Mouse (Mus musculus) heart, postnatal 0 days (tissue): ENCODE measurements around the gene Fxyd1. TPM values are rescaled to one million over a fixed set of nuclear protein-coding genes. Genes with fewer than 3 reads are reported as not detected.

ENCODE experiments used
- ATAC-seq: fragments of 200-750 bp; cut with Nextera tagmentation; 2 replicates; pipeline ENCODE4 v1.8.0; 2017; ENCODE audit warnings: low read depth, moderate number of reproducible peaks, moderate library complexity; ENCODE audit not compliant: insufficient read depth
- DNase-seq: peaks from one replicate; pipeline ENCODE4 v3.0.0-alpha.2; 2016; ENCODE audit warnings: low spot score
- H3K27ac ChIP-seq: fragments of 300-500 bp; sonication (generic); 2 replicates; pipeline ENCODE4 v1.5.1; 2014; ENCODE audit warnings: low read depth, mild to moderate bottlenecking
- H3K27me3 ChIP-seq: fragments of 300-500 bp; sonication (generic); 2 replicates; pipeline ENCODE4 v1.6.1; 2014; ENCODE audit warnings: low read length, mixed read lengths; ENCODE audit not compliant: control insufficient read depth, insufficient read depth
- H3K36me3 ChIP-seq: fragments of 300-500 bp; sonication (generic); replicated peaks from 2 replicates; pipeline ENCODE4 v1.6.1; 2014; ENCODE audit warnings: low read length, mixed read lengths; ENCODE audit not compliant: control insufficient read depth, insufficient read depth
- H3K4me1 ChIP-seq: fragments of 300-500 bp; sonication (generic); 2 replicates; pipeline ENCODE4 v1.6.1; 2014; ENCODE audit warnings: antibody characterized with exemption; ENCODE audit not compliant: control insufficient read depth, insufficient read depth
- H3K4me2 ChIP-seq: fragments of 300-500 bp; sonication (generic); 2 replicates; pipeline ENCODE4 v1.6.1; 2014; ENCODE audit warnings: low read depth, mild to moderate bottlenecking, low read length, moderate library complexity
- H3K4me3 ChIP-seq: fragments of 300-500 bp; sonication (generic); 2 replicates; pipeline ENCODE4 v1.5.1; 2014; ENCODE audit warnings: low read depth, low read length
- H3K9ac ChIP-seq: fragments of 300-500 bp; sonication (generic); replicated peaks from 2 replicates; pipeline ENCODE4 v1.6.1; 2014; ENCODE audit warnings: low read depth, low read length, mixed read lengths
- H3K9me3 ChIP-seq: fragments of 300-500 bp; sonication (generic); replicated peaks from 2 replicates; pipeline ENCODE4 v1.6.1; 2016; ENCODE audit warnings: low read length; ENCODE audit not compliant: control insufficient read depth
- CTCF ChIP-seq: IDR thresholded peaks from 2 replicates; pipeline ENCODE4 v1.5.1; 2016; ENCODE audit warnings: antibody characterized with exemption, control low read depth, low read depth
- EP300 ChIP-seq: IDR thresholded peaks from 2 replicates; pipeline ENCODE4 v1.6.1; 2016; ENCODE audit warnings: antibody characterized with exemption, low read depth
- WGBS: fragments of 180-500 bp; shearing (Covaris S2); extraction: QIAGEN DNeasy Blood & Tissue Kit; methylation state at CpG from one replicate; pipeline ENCODE4 v1.1.7; 2014; 5-methylcytosine and 5-hydroxymethylcytosine counted together
- polyA plus RNA-seq: library from polyadenylated mRNA; unstranded; fragments of >200 nt; fragmentation: Nextera tagmentation; extraction: Ambion mirVana; gene quantifications from 2 replicates; pipeline ENCODE4 v1.2.1, GENCODE M21; 2015
- total RNA-seq: library from RNA; depleted of rRNA; stranded (reverse); fragments of >200 nt; gene quantifications from 2 replicates; pipeline ENCODE4 v1.2.3, GENCODE M21; 2014; ENCODE audit warnings: low replicate concordance

The Fxyd1 gene
- total and polyA plus RNA-seq, 2 experiments from 2014 or later = 499 to 1,579 TPM

DNA sequence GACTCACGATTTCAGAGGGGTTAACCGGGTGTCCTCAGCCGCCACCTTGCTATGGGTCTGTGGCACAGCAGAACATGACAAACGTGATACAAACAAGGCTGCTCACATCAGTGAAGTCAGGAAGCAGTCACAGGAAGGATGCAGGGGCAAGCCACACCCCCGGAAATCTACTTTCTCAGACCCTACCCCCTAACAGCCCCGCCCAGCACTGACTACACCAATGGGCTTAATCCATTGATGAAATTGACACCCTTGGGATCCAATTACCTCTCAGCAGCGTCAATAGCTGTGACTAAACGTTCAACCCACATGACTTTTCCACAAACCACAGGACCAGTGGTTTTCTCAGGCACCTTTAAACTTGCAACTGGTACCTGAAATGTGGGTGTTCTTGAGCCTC lies 28.4 kb downstream of the Fxyd1 start:
- Histone ChIP-seq H3K27ac (no peak overlapping the region), H3K4me2 (no peak overlapping the region), H3K4me3 (no peak overlapping the region), H3K27me3 (no peaks in the 10 kb centered on the region), H3K9ac (no peak overlapping the region), H3K4me1 (no peaks in the 10 kb centered on the region), H3K9me3 (no peaks in the 10 kb centered on the region), H3K36me3 (no peaks in the 10 kb centered on the region)
- TF ChIP-seq EP300 = no peak
- no peak for TF ChIP-seq CTCF
- DNase-seq = no peak
- WGBS = 65% methylated on average over 8 of the region's 8 CpGs
- no peak for ATAC-seq

GRCm38 (mm10) chr7:31017104-31017901 lies 39.7 kb downstream of the Fxyd1 start:
- no peaks in the 10 kb centered on the region for H3K27me3 ChIP-seq
- WGBS = 20% methylated on average over 10 of the region's 10 CpGs
- no peaks in the 10 kb centered on the region for H3K36me3 ChIP-seq
- ATAC-seq (0 out of 2 replicates have a peak, but pooled peaks have one; percentile 51), DNase-seq (peak; percentile 56)
- H3K9me3 ChIP-seq = no peaks in the 10 kb centered on the region
- H3K9ac ChIP-seq = no peak overlapping the region
- TF ChIP-seq EP300 (no peak), CTCF (no peak)
- peaks cover 12% of the 10 kb centered on the region; the same call in 1 of the 2 replicates for H3K4me1 ChIP-seq
- no peak overlapping the region for H3K4me3 ChIP-seq
- H3K27ac ChIP-seq = no peak overlapping the region
- peak overlapping the region; percentile 8; the same call in 1 of the 2 replicates for H3K4me2 ChIP-seq

DNA sequence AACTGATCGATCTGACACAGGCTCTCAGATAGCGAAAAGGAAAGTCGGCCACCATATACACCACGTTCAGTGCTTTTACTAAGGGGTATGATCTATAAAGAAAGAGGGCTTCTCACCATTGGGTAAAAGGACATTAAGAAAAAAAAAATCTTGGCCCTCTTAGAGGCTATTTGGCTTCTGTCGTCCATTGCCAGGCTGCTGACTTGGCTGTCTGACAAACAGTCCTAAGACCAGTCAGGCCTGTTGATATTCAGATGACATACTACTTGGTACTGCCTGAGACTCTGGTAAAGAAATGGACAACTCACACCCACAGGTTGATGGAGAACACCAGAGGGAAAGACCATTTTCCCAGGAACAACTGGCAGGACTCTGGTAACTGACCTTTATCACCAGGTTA lies 44.0 kb downstream of the Fxyd1 start:
- Histone ChIP-seq H3K36me3 (no peaks in the 10 kb centered on the region), H3K4me1 (peaks cover 12% of the 10 kb centered on the region; the same call in 1 of the 2 replicates), H3K4me3 (no peak overlapping the region), H3K9ac (no peak overlapping the region), H3K9me3 (no peaks in the 10 kb centered on the region), H3K27ac (no peak overlapping the region), H3K4me2 (no peak overlapping the region), H3K27me3 (no peaks in the 10 kb centered on the region)
- ATAC-seq = no peak
- 73% methylated on average over 5 of the region's 5 CpGs for WGBS
- DNase-seq = no peak
- TF ChIP-seq CTCF (no peak), EP300 (no peak)

DNA sequence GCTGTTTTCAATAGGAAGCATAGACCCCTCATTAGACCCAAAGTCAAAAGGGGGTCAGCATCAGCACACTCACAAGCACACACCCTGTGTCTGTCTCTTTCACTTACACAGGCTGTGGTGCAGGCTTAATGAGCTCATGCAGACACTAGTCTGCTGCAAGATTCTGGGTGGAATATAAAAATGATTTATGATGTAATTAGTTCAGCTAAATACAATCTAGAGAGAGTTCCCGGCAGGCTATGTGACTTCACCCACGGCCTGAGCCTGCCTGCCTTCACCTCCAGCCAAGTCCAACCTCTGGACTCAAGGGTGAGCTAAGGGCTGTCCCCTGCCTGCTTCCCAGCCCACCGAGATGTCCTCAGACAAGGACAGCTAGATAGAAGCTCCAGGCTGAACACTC lies 48.1 kb downstream of the Fxyd1 start:
- DNase-seq (no peak), ATAC-seq (no peak)
- Histone ChIP-seq H3K27me3 (no peaks in the 10 kb centered on the region), H3K36me3 (no peaks in the 10 kb centered on the region), H3K9ac (no peak overlapping the region), H3K4me2 (no peak overlapping the region), H3K4me3 (no peak overlapping the region), H3K9me3 (no peaks in the 10 kb centered on the region), H3K27ac (no peak overlapping the region), H3K4me1 (no peaks in the 10 kb centered on the region)
- WGBS = 43% methylated on average over 3 of the region's 3 CpGs
- no peak for TF ChIP-seq EP300

DNA sequence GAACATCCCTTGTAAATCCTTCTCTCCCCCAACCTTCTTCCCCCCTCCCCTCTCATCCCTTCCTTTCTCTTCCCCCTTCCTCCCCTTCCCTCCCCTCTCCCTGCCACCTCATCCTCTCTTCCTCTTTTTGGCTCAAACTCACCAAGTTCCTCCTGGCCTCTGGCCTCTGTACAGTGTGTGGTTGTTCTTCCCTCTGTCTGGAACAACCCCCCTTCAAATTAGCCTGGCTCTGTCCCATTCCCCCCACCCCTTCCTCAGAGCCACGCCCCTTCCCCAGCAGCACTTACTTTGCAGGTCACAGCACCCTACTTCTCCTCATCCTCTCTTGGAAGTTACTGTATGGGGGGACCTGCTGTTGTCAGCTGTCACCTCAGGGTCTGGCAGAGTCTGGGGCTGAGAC lies 48.8 kb downstream of the Fxyd1 start:
- no peak for TF ChIP-seq EP300
- no peak; the same call in 1 of the 2 replicates for ATAC-seq
- 58% methylated on average over 1 of the region's 1 CpGs for WGBS
- Histone ChIP-seq H3K27ac (no peak overlapping the region), H3K9me3 (no peaks in the 10 kb centered on the region), H3K4me1 (no peaks in the 10 kb centered on the region), H3K4me3 (no peak overlapping the region), H3K36me3 (no peaks in the 10 kb centered on the region), H3K4me2 (no peak overlapping the region), H3K9ac (no peak overlapping the region), H3K27me3 (no peaks in the 10 kb centered on the region)
- no peak for DNase-seq

DNA sequence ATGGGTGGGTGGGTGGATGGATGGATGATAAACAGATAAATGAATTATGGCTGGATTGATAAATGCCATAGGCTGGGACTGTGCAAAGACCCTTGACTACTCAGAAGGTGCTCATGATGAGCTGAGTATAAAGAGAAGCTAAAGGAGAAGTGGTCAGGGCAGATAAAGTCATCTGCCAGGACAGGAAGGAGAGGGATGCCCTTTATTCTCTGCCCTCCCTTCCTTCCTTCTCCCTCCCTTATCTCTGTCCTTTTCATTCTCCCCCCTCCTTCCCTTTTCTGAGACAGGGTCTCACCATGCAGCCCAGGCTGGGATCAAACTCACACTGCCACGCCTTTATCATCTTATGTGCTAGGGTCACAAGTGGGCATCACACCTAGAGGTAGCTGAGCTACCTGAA lies 49.2 kb downstream of the Fxyd1 start:
- 71% methylated on average over 1 of the region's 1 CpGs for WGBS
- ATAC-seq = no peak

More for the DNA sequence above, 49.2 kb downstream of the Fxyd1 start:
- DNase-seq = no peak
- Histone ChIP-seq H3K27ac (no peak overlapping the region), H3K36me3 (no peaks in the 10 kb centered on the region), H3K4me2 (no peak overlapping the region), H3K9me3 (no peaks in the 10 kb centered on the region), H3K9ac (no peak overlapping the region), H3K4me3 (no peak overlapping the region), H3K27me3 (no peaks in the 10 kb centered on the region), H3K4me1 (peaks cover 2% of the 10 kb centered on the region; the same call in 1 of the 2 replicates)
- no peak for TF ChIP-seq EP300
- no peak for TF ChIP-seq CTCF
